Mouse (Mus musculus): Measurements from ENCODE around the gene Capn13. TPM values are rescaled to one million over a fixed set of nuclear protein-coding genes. Genes with fewer than 3 reads are reported as not detected.

The Capn13 gene
- polyA plus RNA-seq, 1 experiment, result not detected

DNA sequence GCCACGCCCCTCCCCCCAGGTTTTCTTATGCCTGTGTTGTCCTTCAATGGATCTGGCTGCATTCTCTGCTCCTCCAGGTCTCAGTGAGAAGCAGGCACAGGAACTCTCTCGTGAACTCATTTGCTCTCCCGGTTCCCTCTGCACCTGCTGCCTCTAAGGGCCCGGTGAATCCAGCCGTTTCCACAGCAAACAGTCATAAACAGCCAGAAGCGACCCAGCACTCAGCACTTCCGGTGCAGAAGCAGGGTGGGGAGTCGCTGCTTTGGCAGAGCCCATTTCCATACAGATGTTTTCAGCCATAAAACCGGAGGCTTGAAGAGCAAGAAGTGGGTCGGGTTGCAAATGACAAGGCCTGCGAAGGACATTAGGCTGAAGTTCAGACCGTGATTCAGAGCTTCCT lies 142.0 kb downstream of the Capn13 start:
- no peaks in the 10 kb centered on the region for H3K79me3 ChIP-seq (ENCODE audit: low read depth)

More for the DNA sequence above, 142.0 kb downstream of the Capn13 start:
- Histone ChIP-seq H3K36me3 (ENCODE audit: control insufficient read depth, insufficient read depth) (no peaks in the 10 kb centered on the region), H3ac (ENCODE audit: control insufficient read depth, insufficient read length, low read depth) (no peak overlapping the region), H3K27me3 (ENCODE audit: control insufficient read depth, insufficient read depth, insufficient read length) (no peaks in the 10 kb centered on the region), H3K79me2 (ENCODE audit: control insufficient read depth, insufficient read depth) (no peaks in the 10 kb centered on the region), H3K4me3 (ENCODE audit: insufficient read depth, poor library complexity, severe bottlenecking) (no peak overlapping the region)
- TF ChIP-seq CEBPB (IDR thresholded peaks at IDR 0.05; ENCODE audit: low read depth) (no peak), MYOG (IDR thresholded peaks at IDR 0.05; ENCODE audit: control insufficient read depth, extremely low read depth, insufficient read length) (no peak), USF1 (IDR thresholded peaks at IDR 0.05; ENCODE audit: low read depth) (no peak), MAX (IDR thresholded peaks at IDR 0.05) (no peak), CTCF (IDR thresholded peaks at IDR 0.05; ENCODE audit: control insufficient read depth, insufficient read depth, insufficient read length) (no peak), MYOD1 (IDR thresholded peaks at IDR 0.05; ENCODE audit: control insufficient read depth, insufficient read length, low read depth) (no peak), FOSL1 (IDR thresholded peaks at IDR 0.05; ENCODE audit: insufficient read depth, low read length, poor library complexity, severe bottlenecking) (no peak)
